Comparison of ENCODE assay signal across 13 mouse cellular contexts in genomic region chr3:60346390-60346789, GRCm38 (mm10).
DNase-seq lines count a peak whose midpoint lies in the region; ATAC-seq and TF ChIP-seq lines count a peak whose summit lies in the region.
"Had no signal": no experiment of that assay in that cellular context is flagged by ENCODE, and none has a peak within 500 bp of the region (broad histone marks: within the 10 kb centered on the region; RNA-seq: fewer than 3 reads in every experiment).

No protein-coding gene starts in this region.

- H3K4me1 ChIP-seq in lung, postnatal 0 days (ENCODE audit: insufficient read depth, low read depth, low read length) = no peaks in the 10 kb centered on the region
- H3K4me1 ChIP-seq: heart, embryonic 13.5 days; liver, embryonic 15.5 days had no signal

- no peaks in the 10 kb centered on the region for H3K27me3 ChIP-seq in lung, postnatal 0 days (replicated peaks; ENCODE audit: insufficient read depth, low read length)
- H3K27me3 ChIP-seq: heart, embryonic 13.5 days; liver, embryonic 15.5 days had no signal

- peak; percentile 95 for ATAC-seq in lung, postnatal 0 days
- ATAC-seq in megakaryocyte progenitor cell, adult 5-6 weeks (replicated peaks; ENCODE audit: poor library complexity) = no peak
- ATAC-seq: hindbrain, postnatal 0 days had no signal

- no peak overlapping the region for H3K4me2 ChIP-seq in lung, postnatal 0 days (replicated peaks; ENCODE audit: low read depth, low read length)
- H3K4me2 ChIP-seq: heart, embryonic 13.5 days; liver, embryonic 15.5 days had no signal

- no peak overlapping the region for H3K9ac ChIP-seq in lung, postnatal 0 days (replicated peaks; ENCODE audit: low read depth)
- H3K9ac ChIP-seq: heart, embryonic 13.5 days; liver, embryonic 15.5 days had no signal

- peak; percentile 11 for DNase-seq in gastrocnemius, postnatal 25 days
- no peak for DNase-seq in gastrocnemius, adult 8-10 months (ENCODE audit: low spot score in 2 of 2)
- peak; percentile 41 for DNase-seq in urinary bladder, postnatal 25 days (ENCODE audit: low spot score)
- DNase-seq in urinary bladder, adult 2 months (ENCODE audit: low spot score) = no peak
- peak; percentile 89 for DNase-seq in lung, postnatal 0 days (ENCODE audit: low spot score)
- DNase-seq in right cerebral cortex, postnatal 36 days (ENCODE audit: low spot score in 2 of 2) = no peak
- DNase-seq in frontal cortex, postnatal 25 days (ENCODE audit: low spot score in 2 of 2) = no peak
- DNase-seq: thymus, postnatal 25 days had no signal

- H3K36me3 ChIP-seq in lung, postnatal 0 days (ENCODE audit: insufficient read depth, low read length) = no peaks in the 10 kb centered on the region
- H3K36me3 ChIP-seq: heart, embryonic 13.5 days; liver, embryonic 15.5 days had no signal

- no peaks in the 10 kb centered on the region for H3K9me3 ChIP-seq in lung, postnatal 0 days (ENCODE audit: low read length)
- H3K9me3 ChIP-seq: liver, embryonic 15.5 days had no signal

- H3K4me3 ChIP-seq in lung, postnatal 0 days (ENCODE audit: low read depth, low read length) = no peak overlapping the region
- H3K4me3 ChIP-seq: heart, embryonic 13.5 days; left cerebral cortex, adult 2 months; liver, embryonic 15.5 days had no signal

- peak overlapping the region; percentile 48 for H3K27ac ChIP-seq in lung, postnatal 0 days (ENCODE audit: low read length)
- H3K27ac ChIP-seq: heart, embryonic 13.5 days; hindbrain, postnatal 0 days; left cerebral cortex, adult 2 months; liver, embryonic 15.5 days had no signal

- peak; percentile 98 for TF ChIP-seq EP300 in lung, postnatal 0 days (IDR thresholded peaks at IDR 0.05)

- no peak for TF ChIP-seq CTCF in lung, postnatal 0 days (IDR thresholded peaks at IDR 0.05)

Comparison
In these comparisons a context has a peak if more than half of its experiments do, and no peak if none do; other contexts are left out.
1. DNase-seq: peak in gastrocnemius, postnatal 25 days (single experiment), urinary bladder, postnatal 25 days (single experiment) and lung, postnatal 0 days (single experiment); none in gastrocnemius, adult 8-10 months (0 of 2), urinary bladder, adult 2 months (single experiment), right cerebral cortex, postnatal 36 days (0 of 2) and frontal cortex, postnatal 25 days (0 of 2).